Mouse (Mus musculus): ENCODE results near the gene Vta1. TPM values are rescaled to one million over a fixed set of nuclear protein-coding genes. Genes with fewer than 3 reads are reported as not detected.

Gene Vta1
- total and polyA plus RNA-seq, 2 experiments from 2014 or later = 25.0 to 66.9 TPM

DNA sequence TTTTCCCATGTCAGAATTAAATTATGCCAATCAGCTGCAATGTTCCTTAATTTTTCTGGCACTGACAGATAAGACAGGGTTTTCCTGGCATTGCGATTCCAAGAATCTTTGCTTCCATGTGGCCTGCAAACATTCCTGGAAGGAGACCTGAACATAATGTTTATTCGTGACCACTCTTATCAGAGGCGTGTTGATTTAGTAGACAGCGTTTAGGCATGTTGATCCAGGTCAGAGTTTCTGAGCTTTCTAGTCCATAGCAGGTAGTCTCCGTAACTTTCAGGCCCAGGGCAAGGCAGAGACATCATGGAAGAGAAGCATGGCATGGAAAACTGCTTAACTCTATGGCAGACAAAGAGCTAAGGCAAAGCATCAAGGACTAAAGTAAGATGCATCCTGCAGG is 97.8 kb downstream of the Vta1 start:
- TF ChIP-seq CTCF (IDR thresholded peaks at IDR 0.05; ENCODE audit: low read depth) = no peak
- no peak for TF ChIP-seq EP300 (IDR thresholded peaks at IDR 0.05; ENCODE audit: low read depth)
- ATAC-seq (ENCODE audit: insufficient read depth, low read depth) (no peak), DNase-seq (ENCODE audit: low spot score) (no peak)
- H3K36me3 ChIP-seq (replicated peaks; ENCODE audit: control insufficient read depth, insufficient read depth, low read length) = no peaks in the 10 kb centered on the region
- no peak overlapping the region for H3K9ac ChIP-seq (replicated peaks; ENCODE audit: low read depth, low read length)
- no peaks in the 10 kb centered on the region for H3K4me1 ChIP-seq (ENCODE audit: control insufficient read depth, insufficient read depth)
- H3K27me3 ChIP-seq (ENCODE audit: control insufficient read depth, insufficient read depth, low read length) = no peaks in the 10 kb centered on the region
- no peak overlapping the region for H3K4me2 ChIP-seq (ENCODE audit: low read depth, low read length)
- 67% methylated on average over 5 of the region's 5 CpGs for WGBS
- H3K4me3 ChIP-seq (ENCODE audit: low read depth, low read length) = no peak overlapping the region
- no peak overlapping the region for H3K27ac ChIP-seq (ENCODE audit: low read depth)
- H3K9me3 ChIP-seq (replicated peaks; ENCODE audit: control insufficient read depth, low read length) = no peaks in the 10 kb centered on the region

Other genes with a start within 250 kb of the Vta1 start
- gene Adgrg6, start 159.9 kb downstream of the Vta1 start, total RNA-seq (2014; rRNA removed; ENCODE audit: low replicate concordance) = 9.9 and 10.9 TPM in 2 replicates
- gene Adgrg6, start 159.9 kb downstream of the Vta1 start, polyA plus RNA-seq (2015; fragmentation: Nextera tagmentation; extraction: Ambion mirVana) = 2.8 and 3.1 TPM in 2 replicates
- gene Nmbr, start within 50 bp of the Vta1 start, total RNA-seq (2014; rRNA removed; ENCODE audit: low replicate concordance) = not detected in 2 replicates
- gene Nmbr, start within 50 bp of the Vta1 start, polyA plus RNA-seq (2015; fragmentation: Nextera tagmentation; extraction: Ambion mirVana) = 0.23 TPM in 1 of 2 replicates, not detected in the other
- gene Gje1, start 12.7 kb upstream of the Vta1 start, total RNA-seq (2014; rRNA removed; ENCODE audit: low replicate concordance) = not detected in 2 replicates
- not detected in 2 replicates for gene Gje1, start 12.7 kb upstream of the Vta1 start, polyA plus RNA-seq (2015; fragmentation: Nextera tagmentation; extraction: Ambion mirVana)

Data from heart, postnatal 0 days (tissue).